Mouse (Mus musculus) liver, adult (tissue): ENCODE results near the gene Clic4.

Experiments
- GATA4 ChIP-seq: IDR thresholded peaks from 2 replicates; pipeline ENCODE4 v1.6.1; 2014; ENCODE audit warnings: mild to moderate bottlenecking, low read length; ENCODE audit not compliant: insufficient replicate concordance

Gene Clic4

GRCm38 (mm10) chr4:135238706-135239510 lies 33.7 kb downstream of the Clic4 start:
- no peak for TF ChIP-seq GATA4

DNA sequence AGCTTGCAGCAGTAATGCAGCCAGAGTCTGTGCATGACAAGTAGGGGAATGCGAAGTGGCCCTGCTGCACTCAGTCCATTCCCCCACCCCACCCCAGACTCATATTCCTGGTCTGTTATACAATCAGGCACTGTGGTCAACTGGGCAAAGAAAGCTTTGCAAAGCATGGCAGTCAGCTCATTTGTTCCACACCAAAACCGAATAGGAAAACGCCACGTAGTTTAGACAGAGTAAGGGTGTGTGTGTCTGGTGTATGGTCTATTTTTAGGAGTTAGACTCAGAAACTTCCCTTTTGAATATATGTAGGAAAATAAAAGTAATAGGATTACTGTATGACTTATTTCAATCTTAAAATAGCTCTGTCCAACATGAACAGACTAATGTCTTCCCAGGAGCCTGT lies 36.0 kb downstream of the Clic4 start:
- no peak for TF ChIP-seq GATA4

- TF ChIP-seq GATA4: no peak
Measured at GRCm38 (mm10) chr4:135235546-135235945, 37.1 kb downstream of the Clic4 start.

GRCm38 (mm10) chr4:135232563-135232962 lies 40.1 kb downstream of the Clic4 start:
- no peak for TF ChIP-seq GATA4

GRCm38 (mm10) chr4:135231543-135231942 lies 41.1 kb downstream of the Clic4 start:
- TF ChIP-seq GATA4: no peak

DNA sequence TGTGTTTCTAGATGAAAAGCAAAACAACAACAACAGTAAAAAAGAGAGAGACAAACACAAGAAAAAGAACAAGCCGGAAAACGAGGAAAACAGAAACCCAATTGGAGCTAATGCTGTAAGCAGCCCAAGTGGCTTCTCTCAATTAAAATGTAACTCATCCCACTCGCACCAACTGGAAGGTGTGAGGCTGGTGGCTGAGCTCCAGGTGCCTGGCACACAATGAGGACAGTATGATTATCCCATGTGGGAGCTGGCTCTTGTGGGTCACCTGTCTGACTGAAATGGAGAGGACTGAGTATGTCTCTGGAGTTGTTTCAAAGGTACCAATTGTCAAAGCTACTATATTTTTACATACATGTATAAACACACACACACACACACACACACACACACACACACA lies 41.5 kb downstream of the Clic4 start:
- no peak for TF ChIP-seq GATA4

DNA sequence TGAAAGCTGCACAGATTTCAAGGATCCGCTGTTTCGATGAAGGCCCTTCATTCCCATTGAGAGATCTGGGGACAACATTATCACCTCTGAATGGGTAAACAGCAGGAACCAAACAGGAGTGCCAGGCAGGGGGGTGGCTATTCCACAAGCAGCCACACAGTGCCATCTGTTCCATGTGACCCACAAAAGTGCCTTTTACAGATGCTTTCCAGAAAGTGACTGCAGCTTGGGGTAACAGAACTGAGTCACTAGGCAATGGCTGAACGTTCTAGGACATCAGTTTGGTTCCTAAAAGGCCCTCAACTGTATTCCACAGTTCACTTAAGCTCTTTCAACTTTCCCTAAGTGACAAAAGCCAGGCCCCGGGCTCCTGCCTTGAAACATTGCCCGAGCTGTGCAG lies 42.0 kb downstream of the Clic4 start:
- no peak for TF ChIP-seq GATA4

DNA sequence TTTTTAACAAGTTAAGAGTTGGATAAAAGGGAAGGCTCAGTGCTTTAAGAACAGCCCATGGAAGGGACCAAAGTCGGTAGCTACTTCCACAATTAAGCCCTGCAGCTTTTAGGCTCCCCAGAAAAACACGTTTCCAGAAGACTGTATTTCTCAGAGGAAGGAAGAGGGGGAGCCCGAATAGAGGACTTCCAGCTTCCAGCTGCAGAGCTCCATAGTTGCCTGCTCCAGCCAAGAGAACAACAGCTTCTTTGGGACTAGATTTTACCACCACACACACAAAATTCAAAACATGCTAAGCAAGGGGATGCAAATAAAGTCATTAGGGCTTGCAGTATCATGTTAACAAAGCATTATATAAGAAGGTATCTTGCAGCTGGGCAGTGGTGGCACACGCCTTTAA lies 42.7 kb downstream of the Clic4 start:
- TF ChIP-seq GATA4: no peak

- no peak for TF ChIP-seq GATA4
Measured at GRCm38 (mm10) chr4:135228136-135228535, 44.5 kb downstream of the Clic4 start.

DNA sequence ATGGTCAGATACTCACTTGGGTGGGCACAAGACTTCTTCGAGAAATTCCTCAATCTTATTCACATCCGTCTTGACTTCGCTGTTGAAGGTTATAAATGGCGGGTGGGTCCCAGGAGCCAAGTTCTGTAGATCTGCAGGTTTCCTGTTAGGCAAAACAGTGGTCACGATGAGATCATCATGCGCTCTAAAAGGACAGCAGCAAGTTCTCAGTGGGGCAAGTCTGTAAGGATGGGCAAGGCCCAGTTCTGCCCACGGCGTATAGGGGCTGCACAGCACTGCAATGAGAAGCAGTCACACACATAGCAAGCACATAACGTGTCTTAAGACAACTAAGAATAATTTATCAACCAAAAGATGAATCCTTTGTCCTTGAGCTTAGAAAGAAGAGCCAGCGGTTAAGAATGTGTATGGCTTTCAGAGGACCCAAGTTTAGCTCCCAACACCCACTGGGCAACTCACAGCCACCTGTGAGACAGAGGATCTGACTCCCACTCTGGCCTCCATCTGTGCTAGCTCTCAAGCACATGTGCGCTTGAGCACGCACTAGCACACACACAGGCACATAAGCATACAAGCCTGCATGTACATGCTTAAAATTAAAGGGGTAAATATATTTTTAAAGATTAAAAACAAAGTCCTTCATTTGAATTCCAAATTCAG lies 46.5 kb downstream of the Clic4 start:
- no peak for TF ChIP-seq GATA4

- no peak for TF ChIP-seq GATA4
Measured at GRCm38 (mm10) chr4:135223808-135224207, 48.8 kb downstream of the Clic4 start.

DNA sequence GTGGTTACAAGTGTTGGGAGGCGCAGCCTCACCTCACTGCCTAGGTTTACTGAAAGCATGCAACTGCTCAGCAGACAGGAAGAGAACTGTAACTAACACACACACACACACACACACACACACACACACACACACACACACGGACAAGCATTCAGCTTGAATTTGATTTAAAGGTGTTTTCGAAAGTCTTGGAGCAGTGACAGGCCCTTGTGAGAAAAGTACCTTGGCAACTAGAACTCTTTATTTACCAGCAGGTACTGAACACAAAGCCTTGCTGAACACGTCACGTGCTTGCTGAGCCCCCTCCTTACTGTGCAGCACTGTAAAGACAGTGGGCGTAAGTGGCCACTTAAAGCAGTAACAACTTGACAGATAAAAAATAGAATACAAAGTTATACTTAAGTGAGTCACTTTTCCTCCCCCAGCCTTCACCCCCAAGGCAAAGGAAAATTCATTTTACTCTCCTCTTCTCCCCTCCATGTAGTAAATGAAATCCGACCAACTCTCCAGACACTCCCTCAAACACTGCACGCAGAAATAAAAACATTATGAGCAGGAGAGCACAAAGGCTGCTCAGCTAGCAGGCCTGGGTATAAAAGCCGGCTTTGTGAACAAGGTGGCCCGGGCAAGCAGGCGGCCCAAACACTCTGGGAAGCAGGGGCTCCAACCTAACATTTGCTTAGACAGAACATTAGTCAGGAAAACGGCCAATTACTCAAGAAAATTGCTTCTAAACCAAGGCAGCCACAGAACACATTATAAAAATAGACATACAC lies 50.8 kb downstream of the Clic4 start:
- no peak for TF ChIP-seq GATA4

GRCm38 (mm10) chr4:135220641-135221040 lies 52.0 kb downstream of the Clic4 start:
- TF ChIP-seq GATA4: no peak

GRCm38 (mm10) chr4:135219652-135220051 lies 53.0 kb downstream of the Clic4 start:
- TF ChIP-seq GATA4: no peak

DNA sequence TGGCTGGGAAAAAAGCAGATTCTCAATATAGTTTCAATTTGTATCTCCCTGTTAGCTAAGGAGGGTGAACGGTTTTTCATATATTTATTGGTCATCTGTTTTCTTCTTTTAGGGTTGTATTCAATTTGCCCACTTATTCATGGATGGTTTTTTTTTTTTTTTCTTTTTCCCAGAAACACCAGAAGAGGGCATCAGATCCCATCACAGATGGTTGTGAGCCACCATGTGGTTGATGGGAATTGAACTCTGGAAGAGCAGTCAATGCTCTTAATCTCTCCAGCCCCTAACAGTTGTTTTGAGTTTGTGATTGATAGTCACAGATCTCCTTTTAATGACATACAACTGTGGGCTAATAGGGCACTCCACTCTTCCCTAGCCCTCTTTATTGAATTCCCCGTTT lies 62.8 kb downstream of the Clic4 start:
- TF ChIP-seq GATA4: no peak
